Mouse (Mus musculus) hematopoietic stem cell, adult 5-6 weeks (primary cell): ENCODE measurements around the gene Lrrc74b. TPM values are rescaled to one million over a fixed set of nuclear protein-coding genes. Genes with fewer than 3 reads are reported as not detected.

Source experiments
- ATAC-seq, 2 experiments: fragments of 125-278 bp in 1 of 2; replicated peaks in 1 of 2; 2 replicates each; pipeline ENCODE4 v1.8.0; 2016 to 2017; ENCODE audit warnings: inconsistent platforms in 2 of 2, mild to moderate bottlenecking in 2 of 2, moderate number of reproducible peaks in 2 of 2, low read depth in 1 of 2, moderate TSS enrichment in 1 of 2; ENCODE audit not compliant: low FRiP score in 2 of 2, poor library complexity in 2 of 2, severe bottlenecking in 2 of 2, insufficient read depth in 1 of 2, low TSS enrichment in 1 of 2
- total RNA-seq: library from RNA; stranded (forward); fragments of 172-1452, 232-1000 nt; gene quantifications from 2 replicates; pipeline ENCODE4 v1.2.3, GENCODE M21; 2017

Gene Lrrc74b
- 0.13 and 0.45 TPM in 2 replicates for total RNA-seq

GRCm38 (mm10) chr16:17561128-17561750 is at the start of gene Lrrc74b:
TSS of gene Lrrc74b (minus strand) at chr16:17561247.
- ATAC-seq, result peak; percentile 68 to 79

GRCm38 (mm10) chr16:17605684-17606083 is 44.6 kb upstream of the Lrrc74b start:
- no peak for ATAC-seq

DNA sequence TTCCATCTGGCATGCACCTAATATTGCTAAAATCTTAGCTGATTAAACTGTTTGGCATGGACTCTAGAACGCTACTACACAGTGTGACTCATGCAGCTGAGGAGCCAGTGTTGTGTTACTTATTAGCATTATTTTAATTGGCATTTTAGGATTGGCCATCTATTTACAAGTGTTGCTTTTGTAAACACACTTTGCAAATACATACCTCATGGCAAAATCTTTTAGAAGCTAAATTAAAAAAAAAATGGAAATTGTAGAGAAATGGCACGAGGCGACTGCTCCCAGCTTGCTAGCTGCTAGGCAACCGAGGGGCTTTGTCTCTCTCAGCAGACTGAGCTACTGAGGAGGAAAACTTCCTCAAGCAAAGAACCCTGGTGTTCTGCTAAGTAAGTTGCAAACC is 43.9 kb upstream of the Lrrc74b start:
- no peak for ATAC-seq

- ATAC-seq, result no peak
Measured at GRCm38 (mm10) chr16:17600944-17601562, 40.0 kb upstream of the Lrrc74b start.

GRCm38 (mm10) chr16:17590731-17591130 is 29.7 kb upstream of the Lrrc74b start:
- no peak for ATAC-seq

DNA sequence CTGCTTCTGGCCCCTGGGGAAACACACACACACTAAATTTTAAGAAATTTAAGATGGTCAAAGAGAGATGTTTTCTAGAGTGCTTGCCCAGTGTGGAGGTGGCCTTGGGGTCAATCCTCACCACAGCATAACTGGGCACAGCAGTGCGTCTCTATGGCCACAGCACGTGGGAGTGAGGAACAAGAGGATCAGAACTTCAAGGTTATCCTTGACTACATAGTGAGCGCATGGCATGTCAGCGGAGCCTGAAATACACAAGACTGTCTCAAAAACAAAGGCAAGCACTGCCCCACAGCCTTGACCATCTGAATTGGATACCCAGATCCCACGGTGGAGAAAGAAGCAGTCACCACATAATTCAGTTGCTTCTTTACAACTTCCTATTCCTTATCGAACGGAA is 23.5 kb upstream of the Lrrc74b start:
- ATAC-seq, result no peak

DNA sequence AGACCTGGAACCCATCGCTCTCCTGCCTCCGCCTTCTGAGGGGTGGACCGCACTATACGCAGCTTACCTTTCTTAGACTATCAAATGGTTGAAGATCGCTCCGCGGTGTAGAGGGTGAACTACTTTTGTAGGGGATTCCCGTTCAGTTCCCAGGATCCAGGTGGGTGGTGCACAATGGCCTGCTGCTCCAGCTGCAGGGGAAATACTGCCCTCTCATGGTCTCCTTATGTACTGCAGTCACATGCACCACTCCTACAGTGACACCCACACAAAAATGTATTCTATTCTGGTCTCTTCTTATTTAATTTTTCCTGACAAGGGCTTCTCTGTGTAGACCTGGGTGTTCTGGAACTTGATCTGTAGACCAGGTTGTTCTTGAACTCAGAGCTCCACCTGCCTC is 22.0 kb upstream of the Lrrc74b start, which contains the start of gene Slc7a4:
TSS of gene Slc7a4 (minus strand) at position 151 of the 400 bp plus-strand sequence.
- peak; percentile 36 to 56; a peak in 2 of 4 replicates for ATAC-seq

DNA sequence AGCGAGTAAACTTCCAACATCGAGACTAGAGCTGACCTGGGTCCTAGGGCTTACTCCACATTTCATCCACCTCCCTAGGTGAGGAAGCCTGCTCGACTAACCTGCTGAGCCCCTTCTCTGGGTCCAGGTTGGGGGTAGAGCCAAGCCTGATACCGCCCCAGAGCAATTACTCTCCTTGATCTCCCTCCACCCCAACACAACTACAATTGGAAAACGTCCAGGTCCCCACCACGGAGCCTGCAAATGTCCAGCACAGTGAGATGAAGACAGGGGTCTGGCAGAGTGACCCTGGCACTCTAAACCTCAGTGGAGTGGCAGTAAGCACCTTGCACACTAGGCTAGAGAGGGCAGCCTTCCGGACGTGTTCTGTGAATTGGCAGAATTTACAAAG is 15.8 kb upstream of the Lrrc74b start:
- no peak for ATAC-seq

- ATAC-seq, result peak; percentile 85 to 89
Measured at GRCm38 (mm10) chr16:17575870-17576824, 15.1 kb upstream of the Lrrc74b start.

GRCm38 (mm10) chr16:17566186-17566585 is 5.1 kb upstream of the Lrrc74b start:
- no peak for ATAC-seq

DNA sequence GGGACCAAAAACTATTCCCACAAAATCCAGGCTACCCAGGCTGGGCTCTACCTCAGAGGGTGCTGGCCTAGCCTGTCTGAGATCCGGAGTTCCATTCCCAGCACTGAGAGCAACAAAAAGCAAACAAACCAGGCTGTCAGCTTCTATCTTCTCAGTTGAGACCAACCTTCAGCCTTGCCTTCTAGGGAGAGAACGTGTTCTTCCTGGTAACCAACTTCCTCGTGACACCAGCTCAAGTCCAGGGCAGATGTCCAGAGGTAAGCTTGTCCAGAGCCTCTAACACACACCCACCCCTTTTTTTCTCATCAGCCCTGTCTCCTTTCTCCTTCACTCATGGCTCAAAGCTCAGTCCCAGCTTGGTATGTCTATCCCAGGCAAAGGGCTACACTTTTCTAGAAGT is 3.7 kb upstream of the Lrrc74b start:
- no peak for ATAC-seq

- ATAC-seq, result no peak
Measured at GRCm38 (mm10) chr16:17564221-17564620, 3.2 kb upstream of the Lrrc74b start.

GRCm38 (mm10) chr16:17563580-17563979 is 2.5 kb upstream of the Lrrc74b start:
- no peak for ATAC-seq

DNA sequence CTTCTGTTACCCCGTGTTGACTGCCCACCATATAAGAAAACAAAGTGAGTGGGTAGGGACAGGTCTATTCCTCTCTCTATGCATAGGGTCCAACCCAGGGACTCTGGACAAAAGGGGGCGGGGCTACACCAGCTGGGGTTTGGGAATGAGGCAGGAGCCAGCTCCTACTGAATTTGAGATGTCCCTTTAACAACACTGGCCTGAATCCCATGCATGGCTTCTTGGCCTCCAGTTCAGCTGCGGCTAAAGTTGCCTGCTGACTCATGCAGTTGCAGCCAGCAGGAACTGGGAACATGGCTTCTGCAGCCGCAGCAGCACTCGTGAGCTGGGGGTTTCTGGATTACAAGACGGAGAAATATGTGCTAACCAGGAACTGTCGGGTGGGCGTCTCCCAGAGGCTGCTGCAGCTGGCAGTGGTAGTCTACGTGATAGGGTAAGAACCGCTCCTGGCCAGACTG is 733 bp upstream of the Lrrc74b start, which contains the start of gene P2rx6:
TSS of gene P2rx6 (plus strand) at position 135 of the 458 bp plus-strand sequence.
- peak; percentile 51 to 60 for ATAC-seq

GRCm38 (mm10) chr16:17559396-17560027 is 1.5 kb downstream of the Lrrc74b start:
- no peak for ATAC-seq

DNA sequence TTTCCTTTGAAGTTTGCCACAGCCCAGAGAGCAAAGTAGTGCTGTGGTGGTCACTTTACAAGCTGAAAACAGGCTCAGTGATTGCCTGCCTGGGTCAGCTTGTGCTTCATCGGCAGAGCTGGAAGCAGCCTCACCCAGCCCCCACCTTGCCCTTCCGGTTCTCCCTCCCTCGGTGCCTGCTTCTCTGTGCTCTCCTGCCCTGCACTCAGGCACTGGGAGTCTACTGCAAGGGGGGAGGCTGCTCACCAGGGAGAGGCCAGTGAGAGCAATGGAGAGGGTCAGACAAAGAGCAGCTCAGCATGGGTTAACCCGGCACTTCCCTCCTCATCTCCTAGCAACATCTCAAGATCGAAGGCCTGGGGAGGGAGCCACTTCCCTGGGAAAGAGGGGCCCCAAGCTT is 2.2 kb downstream of the Lrrc74b start:
- ATAC-seq, result no peak

DNA sequence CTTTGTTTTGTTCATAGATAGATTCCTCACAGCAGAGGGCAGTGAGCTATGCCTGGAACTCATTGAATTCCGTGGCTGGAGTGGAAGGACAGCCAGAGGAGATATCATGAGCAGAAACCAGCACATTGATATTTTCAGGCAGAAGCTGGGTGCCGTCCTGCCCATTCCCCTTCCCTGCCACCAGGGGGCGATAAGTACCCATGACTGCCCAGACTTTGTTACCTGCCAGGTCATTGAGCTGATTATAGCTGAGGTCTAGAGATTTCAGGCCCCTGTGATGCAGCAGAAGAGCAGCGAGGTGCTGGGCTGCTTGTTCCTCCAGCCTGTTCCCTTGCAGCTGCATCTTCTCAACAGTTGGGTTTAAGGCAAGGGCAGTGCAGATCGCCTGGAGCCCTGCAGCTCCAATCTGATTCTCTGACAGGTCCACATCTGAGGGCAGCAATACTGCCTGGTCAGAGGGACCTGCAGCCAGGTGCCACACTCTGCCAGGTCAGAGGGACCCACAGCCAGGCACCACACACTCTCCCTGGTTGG is 3.0 kb downstream of the Lrrc74b start:
- ATAC-seq, result peak in 1 of 2 experiments; percentile 43; a peak in 2 of 4 replicates
